Mouse (Mus musculus): ENCODE results near the gene Mmrn1.

Gene Mmrn1

DNA sequence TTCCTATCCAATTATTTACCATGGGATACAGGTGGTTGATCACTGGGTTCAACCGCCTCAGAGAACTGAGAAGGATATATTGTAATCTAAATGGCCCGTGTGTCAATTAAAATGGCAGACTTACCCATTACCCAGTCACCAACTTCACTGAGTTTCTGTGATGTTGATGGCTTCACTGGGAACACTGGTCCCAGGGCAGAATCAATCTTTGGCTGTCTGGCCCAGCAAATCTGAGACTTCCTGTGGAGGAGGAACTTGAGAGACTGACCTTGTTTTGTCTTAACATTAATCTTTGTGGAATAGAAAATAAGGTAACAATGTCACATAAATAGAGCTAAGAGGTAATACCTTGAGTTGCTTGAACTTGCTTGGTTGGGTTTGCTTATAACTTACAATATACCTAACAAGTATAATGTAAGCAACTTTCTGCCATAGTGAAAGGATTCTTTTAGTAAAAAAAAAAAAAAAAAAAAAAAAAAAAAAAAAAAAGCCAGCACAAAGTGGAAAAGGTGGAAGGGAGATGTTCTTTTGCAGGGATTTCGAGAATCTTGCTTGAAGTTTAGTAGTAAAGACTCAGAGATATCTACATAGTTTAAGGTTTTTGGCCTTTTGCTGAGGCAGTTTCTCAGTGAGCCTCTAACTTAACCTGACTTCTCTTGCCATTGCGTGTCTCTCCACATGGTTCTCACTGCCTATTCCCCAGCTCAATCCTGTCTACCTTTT lies 68.8 kb downstream of the Mmrn1 start:
- DNase-seq, result no peak

DNA sequence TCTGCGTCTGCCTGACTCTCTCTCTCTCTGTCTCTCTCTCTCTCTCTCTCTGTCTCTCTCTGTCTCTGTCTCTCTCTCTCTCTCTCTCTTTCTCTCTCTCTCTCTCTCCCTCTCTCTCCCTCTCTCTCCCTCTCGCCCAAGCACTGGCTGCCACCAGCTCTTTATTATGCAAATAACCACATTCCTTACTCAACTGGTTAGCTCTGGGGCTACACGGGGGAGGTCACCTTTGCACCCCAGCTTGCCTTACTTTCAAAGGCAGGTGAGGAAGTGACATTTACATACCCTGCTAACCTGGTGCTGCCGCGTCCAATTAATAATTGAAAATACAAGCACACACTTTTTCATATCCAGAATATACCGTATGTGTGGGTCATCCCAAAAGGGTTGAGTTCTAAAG lies 69.3 kb downstream of the Mmrn1 start:
- peak; percentile 35 to 77 for DNase-seq

DNA sequence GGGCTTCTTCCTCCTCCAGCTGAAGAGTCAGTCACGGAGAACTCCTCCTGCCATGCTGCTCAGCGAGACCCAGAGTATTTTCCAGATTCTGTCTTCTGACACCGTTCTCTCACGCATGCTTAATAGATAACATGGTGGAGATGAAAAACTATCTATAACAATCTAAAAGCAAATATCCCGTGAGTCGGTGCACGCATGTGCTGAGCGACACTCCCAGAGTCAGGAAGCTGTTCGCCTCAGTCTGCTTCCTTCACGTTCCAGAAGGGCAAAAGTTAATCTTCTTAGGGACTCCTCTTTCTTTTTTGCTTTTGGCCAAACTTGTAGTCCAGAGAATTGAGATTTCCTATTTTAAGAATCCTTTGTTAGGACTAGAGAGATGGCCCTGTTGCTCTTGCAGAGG lies 69.7 kb downstream of the Mmrn1 start:
- no peak for DNase-seq

DNA sequence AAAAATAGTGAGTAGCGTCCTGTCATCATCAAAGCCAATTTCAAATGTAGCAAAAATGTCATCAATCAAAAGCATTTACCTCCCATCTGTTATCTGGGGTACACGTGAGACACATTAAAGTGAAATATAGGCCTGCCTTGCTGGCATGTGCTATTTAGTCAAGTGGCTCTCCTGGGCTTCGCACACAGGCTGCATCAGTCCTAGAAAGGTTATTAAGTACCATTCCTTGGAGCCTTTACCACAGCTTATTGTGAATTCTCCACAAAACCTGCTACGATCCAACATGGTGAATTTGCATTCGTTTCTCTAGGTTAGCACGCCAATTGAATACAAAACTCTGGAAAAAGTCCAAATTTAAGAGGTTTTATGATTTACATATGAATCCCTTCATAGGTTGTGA lies 70.8 kb downstream of the Mmrn1 start:
- DNase-seq, result no peak

DNA sequence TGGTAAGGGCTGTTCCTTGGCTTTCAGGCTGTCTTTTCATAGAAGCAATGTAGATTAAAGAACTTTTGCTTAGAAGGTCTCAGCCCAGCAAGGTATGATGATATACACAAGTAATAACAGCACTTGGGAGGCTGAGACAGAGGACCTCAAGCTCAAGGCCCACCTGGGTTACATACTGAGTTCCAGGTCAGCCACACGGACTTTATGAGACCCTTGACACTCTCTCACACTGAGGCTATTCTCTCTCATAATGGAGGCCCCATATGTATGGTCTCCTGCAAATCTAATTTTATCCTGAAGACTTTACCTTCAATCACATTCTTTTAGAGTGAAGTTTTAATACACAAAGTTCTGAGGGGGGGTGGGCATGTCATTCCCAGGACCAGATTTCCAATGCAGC lies 71.6 kb downstream of the Mmrn1 start:
- no peak for DNase-seq

DNA sequence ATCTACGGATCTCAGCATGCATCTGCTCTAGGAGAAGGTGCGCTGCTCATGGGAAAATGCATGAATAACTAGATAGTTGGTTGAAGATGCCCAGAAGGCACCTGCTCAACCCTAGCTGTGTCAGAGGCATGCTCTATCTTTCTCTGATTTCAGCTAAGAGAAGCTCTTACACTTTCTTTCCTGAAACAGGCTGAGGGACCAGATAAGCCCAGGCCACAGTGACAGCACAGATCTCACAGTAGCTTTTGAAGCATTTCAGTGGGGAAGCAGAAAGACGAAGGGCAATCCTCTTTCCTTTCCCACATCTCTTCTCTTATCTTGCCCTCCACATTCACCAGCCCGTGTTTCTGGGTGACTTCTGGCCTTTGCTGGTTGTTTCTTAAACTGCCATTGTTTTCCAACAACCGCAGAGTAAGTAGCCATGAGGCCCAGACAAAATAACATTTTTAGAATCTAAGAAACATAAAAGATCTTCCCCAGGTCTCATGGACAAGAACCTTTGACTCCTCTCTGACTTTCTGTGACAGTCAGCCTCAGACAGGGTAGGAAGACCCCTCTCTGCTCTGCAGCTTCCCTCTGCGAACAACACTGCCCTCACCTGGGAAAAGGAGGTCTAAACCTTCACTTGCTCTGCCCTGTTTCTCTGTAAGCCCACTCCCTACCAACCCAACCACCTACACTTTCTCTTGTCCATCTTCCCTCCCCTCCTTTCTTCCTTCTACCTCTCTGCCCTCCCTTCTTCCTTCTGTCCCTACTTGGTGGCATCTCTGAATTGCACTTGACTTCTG lies 76.4 kb downstream of the Mmrn1 start:
- DNase-seq, result no peak

DNA sequence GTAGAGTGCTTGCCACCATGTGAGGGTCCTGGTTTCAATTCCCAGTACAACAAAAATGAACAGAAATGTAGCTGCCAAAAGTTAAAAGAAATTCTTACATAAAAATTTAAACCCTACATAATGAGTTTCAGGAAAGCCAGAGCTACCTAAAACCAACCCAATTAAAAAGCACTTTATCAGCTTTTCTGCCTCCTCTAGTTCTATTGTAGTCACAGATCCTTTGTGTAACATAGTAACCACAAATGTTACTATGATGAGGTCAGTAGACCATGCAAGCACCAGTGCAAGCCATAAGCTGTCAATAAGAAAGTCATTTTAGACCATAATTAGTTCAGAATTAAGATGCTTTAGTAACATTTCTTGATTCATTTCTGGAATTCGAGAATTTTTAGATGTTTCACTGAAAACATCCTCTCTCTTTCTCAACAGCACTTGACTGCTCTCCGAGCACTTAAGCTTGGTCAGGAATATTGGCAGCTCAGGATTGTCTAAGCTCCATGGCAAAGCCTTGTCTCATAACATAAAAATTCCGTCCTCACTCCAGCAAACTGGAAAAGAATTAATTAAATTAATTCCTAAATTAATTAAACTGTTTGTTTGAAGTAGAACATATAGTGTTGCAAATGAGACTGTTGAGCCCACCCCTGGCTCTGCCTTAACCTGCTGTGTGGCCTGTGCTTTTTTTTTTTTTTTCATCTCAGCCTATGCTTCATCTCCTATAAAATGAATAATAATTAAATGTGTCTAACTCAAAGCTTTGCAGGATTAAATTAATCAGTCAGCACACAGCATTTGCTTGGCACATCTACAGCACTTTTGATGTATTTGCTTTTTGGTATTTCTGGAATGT lies 79.4 kb downstream of the Mmrn1 start:
- no peak for DNase-seq

DNA sequence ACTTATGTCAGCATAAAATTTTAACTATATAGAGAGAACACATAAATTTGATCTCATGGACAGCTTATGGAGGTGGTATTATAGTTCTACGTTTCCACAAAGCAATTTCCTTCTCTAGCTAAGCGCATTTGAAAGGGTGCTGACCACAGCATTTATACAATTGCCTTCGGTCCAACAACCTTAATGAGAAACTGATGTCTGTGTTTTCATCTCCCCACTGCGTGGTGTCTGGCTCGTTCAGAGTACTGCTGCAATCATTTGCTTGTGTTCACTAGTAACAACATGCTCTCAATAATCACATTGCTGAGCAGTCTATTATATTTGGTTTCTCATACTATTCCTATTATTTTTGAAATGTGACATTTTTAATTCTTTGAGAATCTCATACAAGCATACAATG lies 89.0 kb downstream of the Mmrn1 start:
- no peak for DNase-seq

DNA sequence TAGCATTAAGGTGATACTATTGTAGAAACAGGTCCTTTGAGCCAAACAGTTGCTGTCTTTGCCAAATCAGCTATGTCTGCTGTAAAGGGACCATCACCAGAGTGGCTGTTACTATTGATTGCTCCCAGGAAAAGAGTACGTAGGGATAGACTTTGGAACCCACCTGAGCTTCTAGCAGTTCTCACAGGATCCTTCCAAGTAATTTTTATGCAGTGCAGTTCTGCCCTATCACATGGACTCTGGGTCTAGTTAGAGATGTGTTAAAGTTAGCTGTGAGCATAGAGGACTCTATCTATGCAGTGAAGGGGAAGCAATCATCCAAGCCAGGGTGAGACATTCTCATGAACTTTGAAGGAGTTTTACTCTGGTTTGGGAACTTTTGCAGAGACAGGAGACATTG lies 94.9 kb downstream of the Mmrn1 start:
- no peak for DNase-seq

DNA sequence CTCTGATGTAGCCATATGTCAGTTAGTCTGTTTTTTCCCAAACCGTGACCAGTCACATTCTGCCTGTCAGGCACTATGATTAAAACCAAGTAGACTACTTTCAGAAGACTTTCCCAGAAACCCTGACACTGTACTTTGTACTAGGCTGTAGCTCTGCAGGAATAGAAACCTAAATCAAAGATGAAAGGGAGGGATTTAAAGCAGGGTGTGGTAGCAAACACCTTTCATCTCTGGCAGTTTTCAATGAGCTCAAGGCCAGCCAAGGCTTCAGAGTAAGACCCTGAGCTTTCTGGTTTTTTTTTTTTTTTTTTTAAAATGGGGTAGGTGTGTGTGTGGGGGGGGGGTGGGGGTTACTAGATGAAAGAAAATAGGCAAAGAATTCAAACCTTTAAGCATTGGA lies 96.2 kb downstream of the Mmrn1 start:
- no peak for DNase-seq

DNA sequence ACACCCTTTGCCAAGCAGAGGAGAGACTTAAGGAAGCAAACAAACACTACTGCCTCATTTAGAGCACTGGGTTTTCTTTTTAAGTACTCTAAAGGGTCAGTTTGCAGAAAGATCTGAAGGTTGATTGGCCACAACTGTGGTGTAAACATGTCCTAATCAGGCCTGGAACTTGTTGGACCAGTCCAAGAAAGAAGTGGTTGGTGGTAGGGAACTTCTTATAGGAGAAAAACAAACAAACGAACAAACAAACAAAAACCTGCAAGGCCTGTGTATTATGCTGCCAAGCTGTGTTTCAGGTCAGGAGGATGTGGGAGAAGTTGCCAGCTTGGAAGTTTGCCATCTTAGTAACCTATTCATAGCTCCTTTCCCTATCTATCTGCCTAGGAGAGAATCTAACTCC lies 108.5 kb downstream of the Mmrn1 start:
- DNase-seq, result peak in 1 of 2 experiments; percentile 12
